Mouse (Mus musculus) heart, embryonic 14.5 days (tissue): Measurements from ENCODE around the gene Epha8. TPM values are rescaled to one million over a fixed set of nuclear protein-coding genes. Genes with fewer than 3 reads are reported as not detected.

Source experiments
- ATAC-seq: fragments of 200-750 bp; cut with Nextera tagmentation; 2 replicates; pipeline ENCODE4 v1.8.0; 2017; ENCODE audit warnings: low read depth, moderate TSS enrichment; ENCODE audit not compliant: insufficient number of reproducible peaks, insufficient read depth, low FRiP score
- H3K27ac ChIP-seq, 2 experiments: fragments of 200-500 bp in 1 of 2; fragments of 300-500 bp in 1 of 2; sonication (generic) in 1 of 2; replicated peaks in 1 of 2; 2 replicates each; pipeline ENCODE4 v1.5.1; 2012 to 2014; ENCODE audit warnings: low read depth in 2 of 2, low read length in 2 of 2, control low read depth in 1 of 2, mild to moderate bottlenecking in 1 of 2, mixed read lengths in 1 of 2; ENCODE audit not compliant: control insufficient read depth in 1 of 2, insufficient read depth in 1 of 2
- H3K27me3 ChIP-seq: fragments of 300-500 bp; sonication (generic); 2 replicates; pipeline ENCODE4 v1.6.1; 2014; ENCODE audit warnings: mild to moderate bottlenecking, low read length, control low read depth; ENCODE audit not compliant: control insufficient read depth, insufficient read depth
- H3K36me3 ChIP-seq: fragments of 300-500 bp; sonication (generic); 2 replicates; pipeline ENCODE4 v1.6.1; 2014; ENCODE audit warnings: mild to moderate bottlenecking, control low read depth, low read length, mixed read lengths; ENCODE audit not compliant: control insufficient read depth, insufficient read depth
- H3K4me1 ChIP-seq, 2 experiments: fragments of 200-500 bp in 1 of 2; fragments of 300-500 bp in 1 of 2; sonication (generic) in 1 of 2; 2 replicates each; pipeline ENCODE4 v1.6.1; 2012 to 2014; ENCODE audit warnings: low read length in 2 of 2, control low read depth in 1 of 2, mixed read lengths in 1 of 2; ENCODE audit not compliant: control insufficient read depth in 2 of 2, insufficient read depth in 2 of 2
- H3K4me2 ChIP-seq: fragments of 300-500 bp; sonication (generic); 2 replicates; pipeline ENCODE4 v1.6.1; 2014; ENCODE audit warnings: mild to moderate bottlenecking, low read length
- H3K4me3 ChIP-seq, 2 experiments: fragments of 200-500 bp in 1 of 2; fragments of 300-500 bp in 1 of 2; sonication (generic) in 1 of 2; 2 replicates each; pipeline ENCODE4 v1.5.1; 2012 to 2014; ENCODE audit warnings: low read length in 2 of 2, mild to moderate bottlenecking in 2 of 2, control low read depth in 1 of 2, low read depth in 1 of 2, moderate library complexity in 1 of 2; ENCODE audit not compliant: control insufficient read depth in 1 of 2, insufficient read depth in 1 of 2
- H3K9ac ChIP-seq: fragments of 300-500 bp; sonication (generic); 2 replicates; pipeline ENCODE4 v1.6.1; 2014; ENCODE audit warnings: mild to moderate bottlenecking, low read length
- H3K9me3 ChIP-seq: fragments of 300-500 bp; sonication (generic); 2 replicates; pipeline ENCODE4 v1.6.1; 2016; ENCODE audit warnings: low read length, control low read depth; ENCODE audit not compliant: control insufficient read depth
- whole genome bisulfite sequencing: fragments of 180-500 bp; shearing (Covaris S2); extraction: QIAGEN DNeasy Blood & Tissue Kit; methylation state at CpG from one replicate; pipeline ENCODE4 v1.1.7; 2014; 5-methylcytosine and 5-hydroxymethylcytosine counted together
- polyA plus RNA-seq: library from polyadenylated mRNA; unstranded; fragments of >200 nt; fragmentation: Nextera tagmentation; extraction: Ambion mirVana; gene quantifications from 2 replicates; pipeline ENCODE4 v1.2.1, GENCODE M21; 2014

Epha8 gene
- polyA plus RNA-seq, 1 experiment from 2014 or later, result not detected

GRCm38 (mm10) chr4:136954562-136954961 is 2.1 kb downstream of the Epha8 start:
- no peak overlapping the region for H3K4me3 ChIP-seq
- H3K27ac ChIP-seq, result no peak overlapping the region
- 64% methylated on average over 6 of the region's 6 CpGs for WGBS
- no peak overlapping the region for H3K4me2 ChIP-seq
- peaks cover 91% of the 10 kb centered on the region for H3K27me3 ChIP-seq
- no peaks in the 10 kb centered on the region for H3K9me3 ChIP-seq
- no peak overlapping the region for H3K9ac ChIP-seq
- H3K36me3 ChIP-seq, result no peaks in the 10 kb centered on the region
- ATAC-seq, result no peak
- peaks cover 0 to 7% of the 10 kb centered on the region in 2 experiments; a peak in 1 of 4 replicates for H3K4me1 ChIP-seq

GRCm38 (mm10) chr4:136949266-136949989 is 7.2 kb downstream of the Epha8 start:
- peaks cover 85% of the 10 kb centered on the region for H3K27me3 ChIP-seq
- no peak overlapping the region for H3K4me2 ChIP-seq
- H3K36me3 ChIP-seq, result no peaks in the 10 kb centered on the region
- H3K9ac ChIP-seq, result no peak overlapping the region
- ATAC-seq, result peak; percentile 23; the same call in 1 of the 2 replicates
- no peak overlapping the region for H3K4me3 ChIP-seq
- H3K9me3 ChIP-seq, result no peaks in the 10 kb centered on the region
- no peak overlapping the region for H3K27ac ChIP-seq
- no peaks in the 10 kb centered on the region for H3K4me1 ChIP-seq
- WGBS, result 45% methylated on average over 10 of the region's 10 CpGs

GRCm38 (mm10) chr4:136945397-136945796 is 11.2 kb downstream of the Epha8 start:
- ATAC-seq, result no peak
- no peaks in the 10 kb centered on the region for H3K9me3 ChIP-seq
- peaks cover 2 to 8% of the 10 kb centered on the region in 2 experiments; a peak in 2 of 4 replicates for H3K4me1 ChIP-seq
- H3K9ac ChIP-seq, result no peak overlapping the region
- H3K4me2 ChIP-seq, result no peak overlapping the region
- 56% methylated on average over 17 of the region's 17 CpGs for WGBS
- no peak overlapping the region for H3K4me3 ChIP-seq
- H3K27ac ChIP-seq, result no peak overlapping the region
- H3K27me3 ChIP-seq, result peaks cover 94% of the 10 kb centered on the region
- H3K36me3 ChIP-seq, result no peaks in the 10 kb centered on the region

GRCm38 (mm10) chr4:136944558-136945350 is 11.9 kb downstream of the Epha8 start:
- H3K9ac ChIP-seq, result no peak overlapping the region
- peaks cover 2 to 8% of the 10 kb centered on the region in 2 experiments; a peak in 2 of 4 replicates for H3K4me1 ChIP-seq
- no peak overlapping the region for H3K4me3 ChIP-seq
- H3K36me3 ChIP-seq, result no peaks in the 10 kb centered on the region
- whole genome bisulfite sequencing, result 78% methylated on average over 11 of the region's 11 CpGs
- ATAC-seq, result no peak
- H3K9me3 ChIP-seq, result no peaks in the 10 kb centered on the region
- no peak overlapping the region for H3K27ac ChIP-seq
- H3K27me3 ChIP-seq, result peaks cover 94% of the 10 kb centered on the region
- no peak overlapping the region for H3K4me2 ChIP-seq

GRCm38 (mm10) chr4:136943175-136943574 is 13.4 kb downstream of the Epha8 start:
- WGBS, result 17% methylated on average over 13 of the region's 13 CpGs
- no peak overlapping the region for H3K9ac ChIP-seq
- peak overlapping the region; percentile 40 for H3K4me2 ChIP-seq

GRCm38 (mm10) chr4:136942761-136943160 is 13.9 kb downstream of the Epha8 start:
- WGBS, result 24% methylated on average over 18 of the region's 18 CpGs
- Histone ChIP-seq H3K4me3 (no peak overlapping the region), H3K36me3 (no peaks in the 10 kb centered on the region), H3K27me3 (peaks cover 94% of the 10 kb centered on the region), H3K9ac (no peak overlapping the region), H3K27ac (no peak overlapping the region), H3K4me2 (peak overlapping the region; percentile 40), H3K4me1 (peaks cover 2 to 8% of the 10 kb centered on the region in 2 experiments; a peak in 2 of 4 replicates), H3K9me3 (no peaks in the 10 kb centered on the region)
- ATAC-seq, result no peak

More at GRCm38 (mm10) chr4:136943175-136943574, 13.4 kb downstream of the Epha8 start:
- Histone ChIP-seq H3K4me3 (no peak overlapping the region), H3K4me1 (peaks cover 2 to 8% of the 10 kb centered on the region in 2 experiments; a peak in 2 of 4 replicates), H3K36me3 (no peaks in the 10 kb centered on the region), H3K27me3 (peaks cover 95% of the 10 kb centered on the region), H3K9me3 (no peaks in the 10 kb centered on the region), H3K27ac (no peak overlapping the region)
- no peak for ATAC-seq

GRCm38 (mm10) chr4:136937935-136938334 is 18.7 kb downstream of the Epha8 start:
- no peak for ATAC-seq
- Histone ChIP-seq H3K9ac (no peak overlapping the region), H3K4me1 (peaks cover 0 to 4% of the 10 kb centered on the region in 2 experiments; a peak in 3 of 4 replicates), H3K36me3 (no peaks in the 10 kb centered on the region), H3K9me3 (no peaks in the 10 kb centered on the region), H3K4me2 (no peak overlapping the region), H3K4me3 (no peak overlapping the region), H3K27me3 (peaks cover 87% of the 10 kb centered on the region), H3K27ac (no peak overlapping the region)
- 68% methylated on average over 5 of the region's 5 CpGs for WGBS
